Mouse (Mus musculus) limb, embryonic 14.5 days (tissue): ENCODE data around the gene Dyrk2. TPM values are rescaled to one million over a fixed set of nuclear protein-coding genes. Genes with fewer than 3 reads are reported as not detected.
A peak's percentile ranks its signal among the peaks of the same experiment; 100 is the strongest.

Experiments used
- ATAC-seq: fragments of 200-750 bp; cut with Nextera tagmentation; 2 replicates; pipeline ENCODE4 v1.8.0; 2017; ENCODE audit warnings: low read depth, moderate number of reproducible peaks, moderate TSS enrichment; ENCODE audit not compliant: low FRiP score
- DNase-seq: peaks from one replicate; pipeline ENCODE4 v3.0.0-alpha.2; 2015; ENCODE audit warnings: low spot score
- H3K27ac ChIP-seq: fragments of 300-500 bp; sonication (generic); replicated peaks from 2 replicates; pipeline ENCODE4 v1.5.1; 2014; ENCODE audit warnings: low read depth, mild to moderate bottlenecking, low read length, moderate library complexity, mixed read lengths
- H3K27me3 ChIP-seq: fragments of 300-500 bp; sonication (generic); 2 replicates; pipeline ENCODE4 v1.6.1; 2014; ENCODE audit warnings: low read length, mixed read lengths; ENCODE audit not compliant: control insufficient read depth, insufficient read depth
- H3K36me3 ChIP-seq: fragments of 300-500 bp; sonication (generic); 2 replicates; pipeline ENCODE4 v1.6.1; 2014; ENCODE audit warnings: mild to moderate bottlenecking, low read length, moderate library complexity, mixed read lengths; ENCODE audit not compliant: control insufficient read depth, insufficient read depth
- H3K4me1 ChIP-seq: fragments of 300-500 bp; sonication (generic); 2 replicates; pipeline ENCODE4 v1.6.1; 2014; ENCODE audit warnings: antibody characterized with exemption, low read length, mixed read lengths; ENCODE audit not compliant: control insufficient read depth, insufficient read depth
- H3K4me2 ChIP-seq: fragments of 300-500 bp; sonication (generic); replicated peaks from 2 replicates; pipeline ENCODE4 v1.6.1; 2014; ENCODE audit warnings: low read depth, mild to moderate bottlenecking, low read length, moderate library complexity; ENCODE audit not compliant: severe bottlenecking
- H3K4me3 ChIP-seq: fragments of 300-500 bp; sonication (generic); replicated peaks from 2 replicates; pipeline ENCODE4 v1.5.1; 2014; ENCODE audit warnings: low read length
- H3K9ac ChIP-seq: fragments of 300-500 bp; sonication (generic); 2 replicates; pipeline ENCODE4 v1.6.1; 2014; ENCODE audit warnings: mild to moderate bottlenecking, low read depth, low read length, moderate library complexity; ENCODE audit not compliant: severe bottlenecking
- H3K9me3 ChIP-seq: fragments of 300-500 bp; sonication (generic); 2 replicates; pipeline ENCODE4 v1.6.1; 2016; ENCODE audit warnings: low read length; ENCODE audit not compliant: control insufficient read depth
- POLR2A ChIP-seq: fragments of 200-500 bp; IDR thresholded peaks from 2 replicates; pipeline ENCODE4 v1.8.0; 2012; ENCODE audit warnings: inconsistent platforms, mild to moderate bottlenecking, moderate library complexity, borderline replicate concordance; ENCODE audit not compliant: insufficient read depth, insufficient read length; ENCODE audit errors: extremely low read depth
- WGBS: fragments of 180-500 bp; shearing (Covaris S2); extraction: QIAGEN DNeasy Blood & Tissue Kit; methylation state at CpG from one replicate; pipeline ENCODE4 v1.1.7; 2014; 5-methylcytosine and 5-hydroxymethylcytosine counted together
- polyA plus RNA-seq, 2 experiments: library from polyadenylated mRNA; depleted of rRNA in 1 of 2; stranded (reverse) in 1 of 2; unstranded in 1 of 2; fragments of >200 nt; fragmentation: Nextera tagmentation in 1 of 2; extraction: Ambion mirVana in 1 of 2; gene quantifications; 2 replicates each; pipeline versions ENCODE4 v1.2.1 to v1.2.3; 2012 to 2014

The Dyrk2 gene
- polyA plus RNA-seq, 2 experiments = 13.3 to 20.9 TPM

DNA sequence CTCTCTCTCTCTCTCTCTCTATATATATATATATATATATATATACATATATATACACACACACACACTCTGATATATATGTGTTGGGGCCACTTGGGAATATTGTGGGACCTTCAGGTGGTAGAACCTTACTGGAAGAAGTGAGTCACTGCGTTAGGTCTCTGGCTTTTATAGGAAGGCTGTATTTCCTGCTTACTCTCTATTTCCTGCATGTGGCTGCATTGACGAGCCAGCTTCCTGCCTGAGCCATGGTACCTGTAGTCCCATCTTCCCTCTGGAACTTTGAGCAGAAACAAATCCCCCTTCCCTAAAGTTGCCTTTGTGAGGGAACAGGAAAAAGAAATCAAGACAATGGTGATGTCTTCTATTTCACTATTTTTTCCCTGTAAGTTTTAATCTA lies 40.4 kb downstream of the Dyrk2 start:
- H3K27me3 ChIP-seq = no peaks in the 10 kb centered on the region
- H3K9me3 ChIP-seq = no peaks in the 10 kb centered on the region
- no peak overlapping the region for H3K4me2 ChIP-seq
- ATAC-seq (no peak), DNase-seq (no peak)
- no peak overlapping the region for H3K4me3 ChIP-seq
- H3K4me1 ChIP-seq = no peaks in the 10 kb centered on the region
- H3K36me3 ChIP-seq = no peaks in the 10 kb centered on the region
- no peak for TF ChIP-seq POLR2A
- no peak overlapping the region for H3K9ac ChIP-seq
- 72% methylated on average over 2 of the region's 2 CpGs for WGBS
- no peak overlapping the region for H3K27ac ChIP-seq

DNA sequence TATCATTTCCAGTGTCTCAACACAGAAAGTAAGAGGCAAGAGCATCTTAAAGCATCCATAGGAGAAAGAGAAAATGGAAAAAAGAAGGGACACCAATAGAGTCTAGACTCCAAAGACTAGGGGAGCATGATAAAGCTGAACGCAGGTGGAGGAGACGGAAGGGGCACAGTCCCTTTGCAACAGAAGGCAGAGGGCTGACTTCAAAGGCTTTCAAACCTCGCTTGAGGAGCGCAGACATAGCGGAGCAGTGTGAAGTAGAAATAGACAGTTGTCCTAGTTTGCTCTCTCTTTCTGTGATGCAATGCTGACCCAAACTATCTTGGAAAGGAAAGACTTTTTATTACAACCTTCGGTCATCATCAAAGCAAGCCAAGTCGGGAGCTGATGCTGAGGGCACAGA lies 42.9 kb downstream of the Dyrk2 start:
- Histone ChIP-seq H3K9ac (no peak overlapping the region), H3K36me3 (no peaks in the 10 kb centered on the region), H3K4me1 (no peaks in the 10 kb centered on the region), H3K27me3 (no peaks in the 10 kb centered on the region), H3K4me3 (no peak overlapping the region), H3K4me2 (no peak overlapping the region), H3K27ac (no peak overlapping the region), H3K9me3 (no peaks in the 10 kb centered on the region)
- ATAC-seq (no peak), DNase-seq (no peak)
- 90% methylated on average over 7 of the region's 7 CpGs for WGBS
- TF ChIP-seq POLR2A = no peak

GRCm38 (mm10) chr10:118824830-118825229 lies 45.2 kb downstream of the Dyrk2 start:
- no peaks in the 10 kb centered on the region for H3K36me3 ChIP-seq
- H3K27ac ChIP-seq = no peak overlapping the region
- no peak overlapping the region for H3K4me3 ChIP-seq
- H3K9ac ChIP-seq = no peak overlapping the region
- no peak overlapping the region for H3K4me2 ChIP-seq
- 81% methylated on average over 8 of the region's 8 CpGs for WGBS
- no peaks in the 10 kb centered on the region for H3K27me3 ChIP-seq
- no peak for TF ChIP-seq POLR2A
- no peaks in the 10 kb centered on the region for H3K4me1 ChIP-seq
- DNase-seq (no peak), ATAC-seq (no peak)
- no peaks in the 10 kb centered on the region for H3K9me3 ChIP-seq

DNA sequence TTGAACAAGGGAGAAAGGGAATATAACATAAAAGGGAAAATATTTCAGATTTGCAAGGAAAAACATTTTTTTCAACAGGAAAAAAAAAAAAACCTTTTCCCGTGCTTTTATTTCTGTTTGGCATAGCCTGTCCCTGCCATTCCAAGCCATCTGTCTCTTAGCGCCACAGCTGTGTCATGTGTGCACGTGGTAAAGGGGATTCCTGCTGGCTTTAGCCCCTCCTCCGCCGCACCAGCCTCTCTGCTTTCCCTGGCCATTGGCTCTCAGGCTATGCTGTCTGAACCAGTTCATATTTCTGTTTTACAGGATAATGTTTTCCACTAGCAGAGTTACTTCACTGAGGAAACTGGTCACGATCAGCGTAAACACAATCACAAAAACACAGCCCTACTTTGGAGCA lies 49.1 kb downstream of the Dyrk2 start:
- H3K36me3 ChIP-seq = no peaks in the 10 kb centered on the region
- H3K4me2 ChIP-seq = no peak overlapping the region
- no peak overlapping the region for H3K9ac ChIP-seq
- TF ChIP-seq POLR2A = no peak
- ATAC-seq = peak; percentile 93
- no peaks in the 10 kb centered on the region for H3K4me1 ChIP-seq
- H3K27ac ChIP-seq = no peak overlapping the region
- H3K27me3 ChIP-seq = no peaks in the 10 kb centered on the region
- H3K4me3 ChIP-seq = no peak overlapping the region
- no peaks in the 10 kb centered on the region for H3K9me3 ChIP-seq
- DNase-seq = peak; percentile 71
- 20% methylated on average over 7 of the region's 7 CpGs for WGBS

- TF ChIP-seq POLR2A = no peak
- DNase-seq (no peak), ATAC-seq (no peak)
- Histone ChIP-seq H3K27me3 (no peaks in the 10 kb centered on the region), H3K4me1 (no peaks in the 10 kb centered on the region), H3K4me2 (no peak overlapping the region), H3K36me3 (no peaks in the 10 kb centered on the region), H3K4me3 (no peak overlapping the region), H3K27ac (no peak overlapping the region), H3K9me3 (no peaks in the 10 kb centered on the region), H3K9ac (no peak overlapping the region)
- 75% methylated on average over 4 of the region's 4 CpGs for WGBS
These were observed 50.2 kb downstream of the Dyrk2 start for GRCm38 (mm10) chr10:118819846-118820245.

DNA sequence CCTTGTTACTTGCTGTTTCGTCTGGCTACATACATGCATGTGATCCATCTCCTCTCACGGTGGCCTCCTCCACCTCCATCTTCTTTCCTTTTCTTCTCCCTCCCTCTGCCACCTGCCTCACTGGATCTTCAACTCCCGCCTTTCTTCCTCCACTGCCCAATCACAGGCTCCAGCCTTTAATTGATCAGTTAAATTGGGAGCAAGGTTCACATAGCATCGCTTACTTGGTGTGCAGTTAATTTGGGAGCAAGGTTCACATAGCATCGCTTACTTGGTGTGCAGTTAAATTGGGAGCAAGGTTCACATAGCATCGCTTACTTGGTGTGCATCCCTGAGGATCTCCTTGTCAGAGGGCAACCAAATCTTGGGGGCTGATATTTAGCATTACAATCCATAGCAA lies 52.9 kb downstream of the Dyrk2 start:
- 81% methylated on average over 6 of the region's 6 CpGs for WGBS
- H3K36me3 ChIP-seq = no peaks in the 10 kb centered on the region
- no peaks in the 10 kb centered on the region for H3K27me3 ChIP-seq
- ATAC-seq = no peak
- no peak overlapping the region for H3K27ac ChIP-seq
- no peak overlapping the region for H3K4me2 ChIP-seq
- no peak overlapping the region for H3K4me3 ChIP-seq
- no peaks in the 10 kb centered on the region for H3K9me3 ChIP-seq
- no peak for TF ChIP-seq POLR2A
- no peak overlapping the region for H3K9ac ChIP-seq
- DNase-seq = no peak
- H3K4me1 ChIP-seq = no peaks in the 10 kb centered on the region
